Mouse (Mus musculus) olfactory bulb, adult 2 months (tissue): Measurements from ENCODE around the gene Tspo2.

Experiments used
- CTCF ChIP-seq: fragments of 200-500 bp; IDR thresholded peaks from 2 replicates; pipeline ENCODE4 v1.5.1; 2012; ENCODE audit warnings: low read depth, mild to moderate bottlenecking, low read length, moderate library complexity; ENCODE audit not compliant: insufficient read depth
- POLR2A ChIP-seq: fragments of 200-500 bp; IDR thresholded peaks from 2 replicates; pipeline ENCODE4 v1.6.1; 2012; ENCODE audit warnings: mild to moderate bottlenecking, low read depth, low read length, moderate library complexity; ENCODE audit not compliant: insufficient read depth

GRCm38 (mm10) chr17:48463391-48463790, 12.1 kb upstream of the Tspo2 start:
- TF ChIP-seq CTCF (no peak), POLR2A (no peak)
